Mouse (Mus musculus) heart, postnatal 0 days (tissue): ENCODE data around the gene Gm45713. TPM values are rescaled to one million over a fixed set of nuclear protein-coding genes. Genes with fewer than 3 reads are reported as not detected.

ENCODE experiments used
- ATAC-seq: fragments of 200-750 bp; cut with Nextera tagmentation; 2 replicates; pipeline ENCODE4 v1.8.0; 2017; ENCODE audit warnings: low read depth, moderate number of reproducible peaks, moderate library complexity; ENCODE audit not compliant: insufficient read depth
- DNase-seq: peaks from one replicate; pipeline ENCODE4 v3.0.0-alpha.2; 2016; ENCODE audit warnings: low spot score
- H3K27ac ChIP-seq: fragments of 300-500 bp; sonication (generic); 2 replicates; pipeline ENCODE4 v1.5.1; 2014; ENCODE audit warnings: low read depth, mild to moderate bottlenecking
- H3K27me3 ChIP-seq: fragments of 300-500 bp; sonication (generic); 2 replicates; pipeline ENCODE4 v1.6.1; 2014; ENCODE audit warnings: low read length, mixed read lengths; ENCODE audit not compliant: control insufficient read depth, insufficient read depth
- H3K36me3 ChIP-seq: fragments of 300-500 bp; sonication (generic); replicated peaks from 2 replicates; pipeline ENCODE4 v1.6.1; 2014; ENCODE audit warnings: low read length, mixed read lengths; ENCODE audit not compliant: control insufficient read depth, insufficient read depth
- H3K4me1 ChIP-seq: fragments of 300-500 bp; sonication (generic); 2 replicates; pipeline ENCODE4 v1.6.1; 2014; ENCODE audit warnings: antibody characterized with exemption; ENCODE audit not compliant: control insufficient read depth, insufficient read depth
- H3K4me2 ChIP-seq: fragments of 300-500 bp; sonication (generic); 2 replicates; pipeline ENCODE4 v1.6.1; 2014; ENCODE audit warnings: low read depth, mild to moderate bottlenecking, low read length, moderate library complexity
- H3K4me3 ChIP-seq: fragments of 300-500 bp; sonication (generic); 2 replicates; pipeline ENCODE4 v1.5.1; 2014; ENCODE audit warnings: low read depth, low read length
- H3K9ac ChIP-seq: fragments of 300-500 bp; sonication (generic); replicated peaks from 2 replicates; pipeline ENCODE4 v1.6.1; 2014; ENCODE audit warnings: low read depth, low read length, mixed read lengths
- H3K9me3 ChIP-seq: fragments of 300-500 bp; sonication (generic); replicated peaks from 2 replicates; pipeline ENCODE4 v1.6.1; 2016; ENCODE audit warnings: low read length; ENCODE audit not compliant: control insufficient read depth
- CTCF ChIP-seq: IDR thresholded peaks from 2 replicates; pipeline ENCODE4 v1.5.1; 2016; ENCODE audit warnings: antibody characterized with exemption, control low read depth, low read depth
- EP300 ChIP-seq: IDR thresholded peaks from 2 replicates; pipeline ENCODE4 v1.6.1; 2016; ENCODE audit warnings: antibody characterized with exemption, low read depth
- WGBS: fragments of 180-500 bp; shearing (Covaris S2); extraction: QIAGEN DNeasy Blood & Tissue Kit; methylation state at CpG from one replicate; pipeline ENCODE4 v1.1.7; 2014; 5-methylcytosine and 5-hydroxymethylcytosine counted together
- polyA plus RNA-seq: library from polyadenylated mRNA; unstranded; fragments of >200 nt; fragmentation: Nextera tagmentation; extraction: Ambion mirVana; gene quantifications from 2 replicates; pipeline ENCODE4 v1.2.1, GENCODE M21; 2015
- total RNA-seq: library from RNA; depleted of rRNA; stranded (reverse); fragments of >200 nt; gene quantifications from 2 replicates; pipeline ENCODE4 v1.2.3, GENCODE M21; 2014; ENCODE audit warnings: low replicate concordance

The Gm45713 gene
- total and polyA plus RNA-seq, 2 experiments from 2014 or later: 0.19 to 0.78 TPM

- peaks cover 23% of the 10 kb centered on the region for H3K4me1 ChIP-seq
- TF ChIP-seq EP300: no peak
- no peak for TF ChIP-seq CTCF
- H3K9ac ChIP-seq: peak overlapping the region; percentile 93; the same call in 1 of the 2 replicates
- H3K36me3 ChIP-seq: peaks cover 63% of the 10 kb centered on the region
- ATAC-seq: no peak
- DNase-seq: no peak
- H3K27ac ChIP-seq: peak overlapping the region; percentile 89; the same call in 1 of the 2 replicates
- peak overlapping the region; percentile 96 for H3K4me2 ChIP-seq
- no peaks in the 10 kb centered on the region for H3K27me3 ChIP-seq
- 81% methylated on average over 15 of the region's 15 CpGs for WGBS
- no peaks in the 10 kb centered on the region for H3K9me3 ChIP-seq
- H3K4me3 ChIP-seq: peak overlapping the region; percentile 82; the same call in 1 of the 2 replicates
These were observed 13.4 kb downstream of the Gm45713 start for GRCm38 (mm10) chr7:45122561-45123185.

DNA sequence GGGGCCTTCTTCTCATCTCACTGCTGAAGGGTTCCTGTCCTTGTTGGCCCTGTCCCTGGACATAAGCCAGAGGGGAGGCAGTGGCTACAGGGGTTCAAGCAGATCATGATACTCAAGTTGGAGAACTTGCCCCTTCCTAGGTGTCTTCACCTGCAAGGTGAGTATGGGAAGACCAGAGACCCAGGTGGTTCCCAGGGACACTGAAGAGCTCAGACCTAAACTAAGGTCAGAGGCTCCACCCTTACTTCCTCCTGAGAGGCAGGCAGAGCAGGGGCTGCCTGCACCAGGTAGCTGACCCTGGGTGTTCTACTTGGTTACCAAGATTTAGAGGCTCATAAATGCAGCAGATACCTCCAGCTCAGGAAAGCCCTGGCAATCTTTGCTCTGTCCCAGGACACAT is 14.1 kb downstream of the Gm45713 start:
- DNase-seq (no peak), ATAC-seq (no peak)
- H3K4me2 ChIP-seq: peak overlapping the region; percentile 33
- H3K4me3 ChIP-seq: no peak overlapping the region
- no peak for TF ChIP-seq EP300
- no peak for TF ChIP-seq CTCF
- peak overlapping the region; percentile 63 for H3K27ac ChIP-seq
- H3K9me3 ChIP-seq: no peaks in the 10 kb centered on the region
- peaks cover 15% of the 10 kb centered on the region for H3K4me1 ChIP-seq
- H3K9ac ChIP-seq: no peak overlapping the region
- H3K36me3 ChIP-seq: peaks cover 60% of the 10 kb centered on the region
- H3K27me3 ChIP-seq: no peaks in the 10 kb centered on the region

DNA sequence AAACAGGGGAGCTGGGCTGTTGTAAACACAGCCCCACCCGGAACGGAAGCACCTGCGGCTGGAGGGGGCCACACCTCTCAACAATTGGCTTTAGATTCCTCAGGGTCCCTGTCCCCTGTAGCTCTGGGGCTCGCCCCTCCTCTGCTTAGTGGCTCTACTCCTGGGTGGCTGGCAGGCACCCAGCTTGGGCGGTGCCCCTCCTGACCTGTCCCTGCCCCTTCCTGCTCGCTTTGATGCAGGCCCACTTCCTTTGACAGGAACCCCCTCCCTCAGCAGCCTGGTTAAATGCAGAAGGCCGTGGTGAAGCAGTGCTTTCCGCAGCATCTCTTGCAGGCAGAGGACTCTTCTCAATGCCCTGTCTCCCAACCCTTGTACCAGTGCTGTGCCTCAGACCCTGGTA is 14.6 kb downstream of the Gm45713 start:
- Histone ChIP-seq H3K27me3 (no peaks in the 10 kb centered on the region), H3K9me3 (no peaks in the 10 kb centered on the region), H3K4me1 (peaks cover 10% of the 10 kb centered on the region), H3K4me2 (peak overlapping the region; percentile 33; the same call in 1 of the 2 replicates), H3K9ac (no peak overlapping the region), H3K27ac (peak overlapping the region; percentile 63), H3K4me3 (no peak overlapping the region), H3K36me3 (peaks cover 54% of the 10 kb centered on the region)
- WGBS: 41% methylated on average over 8 of the region's 8 CpGs
- peak; percentile 71; the same call in 1 of the 2 replicates for TF ChIP-seq EP300
- TF ChIP-seq CTCF: no peak
- DNase-seq: no peak
- ATAC-seq: no peak

GRCm38 (mm10) chr7:45119780-45120709 is 16.0 kb downstream of the Gm45713 start:
- H3K36me3 ChIP-seq: peaks cover 40% of the 10 kb centered on the region
- no peak for DNase-seq
- no peaks in the 10 kb centered on the region for H3K9me3 ChIP-seq
- 72% methylated on average over 5 of the region's 5 CpGs for WGBS
- H3K27me3 ChIP-seq: no peaks in the 10 kb centered on the region
- TF ChIP-seq CTCF: no peak
- no peak overlapping the region for H3K9ac ChIP-seq
- no peak overlapping the region for H3K4me2 ChIP-seq
- peak overlapping the region; percentile 54; the same call in 1 of the 2 replicates for H3K27ac ChIP-seq
- H3K4me1 ChIP-seq: peaks cover 9% of the 10 kb centered on the region
- ATAC-seq: no peak
- H3K4me3 ChIP-seq: no peak overlapping the region

DNA sequence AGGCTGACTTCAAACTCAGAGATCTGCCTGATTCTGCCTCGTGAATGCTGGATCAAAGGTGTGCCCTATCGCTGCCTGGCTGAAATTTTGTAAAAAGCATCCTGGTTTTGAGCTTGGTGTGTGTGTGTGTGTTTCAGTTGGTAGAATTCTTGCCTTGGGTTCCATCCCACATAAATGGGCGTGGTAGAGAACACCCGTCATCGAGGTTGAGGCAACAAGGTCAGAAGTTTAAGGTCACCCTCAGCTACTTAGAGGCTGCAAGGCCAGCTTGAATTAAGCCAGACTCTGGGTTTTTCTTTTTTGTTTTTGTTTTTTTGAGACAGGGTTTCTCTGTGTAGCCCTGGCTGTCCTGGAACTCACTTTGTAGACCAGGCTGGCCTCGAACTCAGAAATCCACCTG is 17.7 kb downstream of the Gm45713 start:
- WGBS: 90% methylated on average over 6 of the region's 6 CpGs
- no peaks in the 10 kb centered on the region for H3K27me3 ChIP-seq
- no peak overlapping the region for H3K4me3 ChIP-seq
- DNase-seq (no peak), ATAC-seq (no peak)
- peaks cover 7% of the 10 kb centered on the region for H3K4me1 ChIP-seq
- H3K36me3 ChIP-seq: peaks cover 40% of the 10 kb centered on the region
- H3K27ac ChIP-seq: no peak overlapping the region
- no peak overlapping the region for H3K9ac ChIP-seq
- no peak overlapping the region for H3K4me2 ChIP-seq
- no peaks in the 10 kb centered on the region for H3K9me3 ChIP-seq
- TF ChIP-seq EP300 (no peak), CTCF (no peak)
